Mouse (Mus musculus) kidney, adult 2 months (tissue): ENCODE data around the gene Gm11733. TPM values are rescaled to one million over a fixed set of nuclear protein-coding genes. Genes with fewer than 3 reads are reported as not detected.

ENCODE experiments used
- DNase-seq: peaks from one replicate; pipeline ENCODE4 v3.0.0; 2021
- H3K27ac ChIP-seq: fragments of 200-500 bp; 2 replicates; pipeline ENCODE4 v1.5.1; 2012; ENCODE audit warnings: low read depth, low read length, control low read depth, inconsistent platforms; ENCODE audit not compliant: insufficient read depth
- H3K27me3 ChIP-seq: fragments of 200-500 bp; replicated peaks from 2 replicates; pipeline ENCODE4 v1.6.1; 2012; ENCODE audit warnings: mild to moderate bottlenecking, moderate library complexity, low read length, inconsistent platforms; ENCODE audit not compliant: control insufficient read depth, insufficient read depth
- H3K36me3 ChIP-seq: fragments of 200-500 bp; 2 replicates; pipeline ENCODE4 v1.6.1; 2012; ENCODE audit warnings: mild to moderate bottlenecking, moderate library complexity, low read length, inconsistent platforms; ENCODE audit not compliant: control insufficient read depth, insufficient read depth
- H3K4me1 ChIP-seq: fragments of 200-500 bp; 2 replicates; pipeline ENCODE4 v1.6.1; 2011; ENCODE audit warnings: low read length; ENCODE audit not compliant: control insufficient read depth, insufficient read depth
- H3K4me3 ChIP-seq: fragments of 200-500 bp; 2 replicates; pipeline ENCODE4 v1.5.1; 2011; ENCODE audit warnings: mild to moderate bottlenecking, low read depth, low read length, control low read depth; ENCODE audit not compliant: insufficient read depth
- CTCF ChIP-seq: fragments of 200-500 bp; conservative IDR thresholded peaks from 2 replicates; pipeline ENCODE4 v1.5.1; 2011; ENCODE audit warnings: low read depth, mild to moderate bottlenecking, control low read depth, low read length, moderate library complexity, mixed read lengths; ENCODE audit not compliant: insufficient read depth, insufficient read length
- POLR2A ChIP-seq: fragments of 200-500 bp; IDR thresholded peaks from one replicate; pipeline ENCODE4 v1.6.1; 2011; ENCODE audit warnings: low read depth, low read length, control low read depth
- WGBS: fragments of 180-500 bp; shearing (Covaris S2); methylation state at CpG from one replicate; pipeline ENCODE4 v1.1.7; 2018; 5-methylcytosine and 5-hydroxymethylcytosine counted together
- polyA plus RNA-seq: library from polyadenylated mRNA; depleted of rRNA; stranded (reverse); fragments of >200 nt; gene quantifications from 2 replicates; pipeline ENCODE4 v1.2.3, GENCODE M21; 2012; rRNA removed

The Gm11733 gene
- polyA plus RNA-seq, 1 experiment = 0.05 TPM

DNA sequence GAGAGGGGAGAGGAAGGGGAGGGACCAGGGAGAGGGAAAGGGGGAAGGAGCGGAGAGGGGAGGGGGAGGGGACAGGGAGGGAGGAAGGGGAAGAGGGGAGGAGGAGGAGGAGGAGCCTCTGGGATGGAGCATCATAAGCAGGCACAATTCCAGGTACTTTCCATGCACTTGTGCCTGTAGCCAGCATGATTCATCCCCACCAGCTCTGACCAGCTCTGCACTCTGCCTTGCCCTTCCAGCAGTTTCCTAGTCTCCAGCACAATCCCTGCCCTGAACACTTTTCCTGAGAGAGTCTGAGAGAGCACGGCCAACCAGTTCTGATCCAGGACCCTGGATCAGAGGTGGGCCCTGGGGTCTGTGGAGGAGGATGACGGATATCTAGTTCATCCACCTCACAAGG, 52.4 kb downstream of the Gm11733 start:
- WGBS = 61% methylated on average over 3 of the region's 3 CpGs
- TF ChIP-seq POLR2A (no peak), CTCF (no peak)
- Histone ChIP-seq H3K27ac (no peak overlapping the region), H3K36me3 (no peaks in the 10 kb centered on the region), H3K4me3 (no peak overlapping the region), H3K27me3 (no peaks in the 10 kb centered on the region), H3K4me1 (peaks cover 7% of the 10 kb centered on the region; the same call in 1 of the 2 replicates)
- DNase-seq = peak; percentile 54

Other genes with a start within 250 kb of the Gm11733 start
- gene Tnrc6c, start 169.9 kb downstream of the Gm11733 start, polyA plus RNA-seq = 14.9 and 16.8 TPM in 2 replicates